Mouse (Mus musculus): ENCODE measurements at regions not wholly inside any gene's neighbourhood (a gene's known extent, or its start where the extent isn't known, plus 50 kb on each side); places are given as distances from the start of the nearest gene placed in this dataset.

DNA sequence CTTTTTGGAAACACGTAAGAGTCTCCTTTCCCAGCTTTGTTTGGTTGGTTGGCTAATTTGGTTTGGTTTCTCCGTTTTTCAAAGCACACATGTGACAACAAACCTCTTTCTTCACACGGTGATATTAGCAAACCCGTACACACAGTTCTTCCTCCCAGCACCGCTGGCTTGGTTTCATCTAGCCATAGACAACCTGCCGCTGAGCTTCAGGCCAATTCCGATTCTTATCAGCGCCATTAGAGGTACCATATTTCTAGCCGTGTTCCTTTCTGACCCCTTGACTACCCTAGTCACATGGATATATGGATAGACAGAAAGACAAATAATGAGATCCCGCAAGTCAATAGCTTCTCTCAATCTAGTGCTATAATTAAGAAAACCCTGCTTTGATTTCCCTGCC lies 129.2 kb upstream of the Arid1b start:
- H3K4me2 ChIP-seq, result no peak overlapping the region
- no peak overlapping the region for H3K9ac ChIP-seq
- no peak for ATAC-seq (ENCODE audit: insufficient number of reproducible peaks, low FRiP score)
- WGBS, result 85% methylated on average over 10 of the region's 10 CpGs
- H3K36me3 ChIP-seq, result no peaks in the 10 kb centered on the region
- no peaks in the 10 kb centered on the region for H3K9me3 ChIP-seq (replicated peaks)
- no peak overlapping the region for H3K4me3 ChIP-seq
- no peak overlapping the region for H3K27ac ChIP-seq (ENCODE audit: poor library complexity, severe bottlenecking)
- H3K4me1 ChIP-seq (replicated peaks), result peaks cover 7% of the 10 kb centered on the region; the same call in 1 of the 2 replicates
- H3K27me3 ChIP-seq (replicated peaks), result no peaks in the 10 kb centered on the region; the same call in 1 of the 2 replicates

DNA sequence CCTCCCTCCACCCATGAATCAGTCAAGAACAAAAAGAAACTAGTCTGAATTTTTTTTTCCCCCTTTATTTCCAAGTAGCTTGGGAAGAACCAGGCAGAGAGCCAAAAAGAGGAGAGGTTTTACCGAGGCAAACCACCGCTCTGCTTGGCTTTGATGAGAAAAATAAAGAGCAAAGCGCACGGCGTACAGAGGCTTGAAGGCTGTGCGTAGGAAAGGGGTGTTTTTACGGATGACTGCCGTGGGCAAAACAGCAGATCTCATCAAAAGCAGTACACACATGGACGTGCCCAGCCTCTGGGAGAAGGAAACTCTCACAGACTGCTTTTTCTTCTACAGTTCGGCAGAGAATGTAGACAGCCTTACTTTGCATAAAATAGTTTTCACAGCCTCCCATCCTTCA lies 128.5 kb upstream of the Arid1b start:
- 56% methylated on average over 10 of the region's 10 CpGs for WGBS
- no peak overlapping the region for H3K9ac ChIP-seq
- peaks cover 7% of the 10 kb centered on the region; the same call in 1 of the 2 replicates for H3K4me1 ChIP-seq (replicated peaks)
- no peak overlapping the region for H3K27ac ChIP-seq (ENCODE audit: poor library complexity, severe bottlenecking)
- no peak for ATAC-seq (ENCODE audit: insufficient number of reproducible peaks, low FRiP score)
- no peaks in the 10 kb centered on the region; the same call in none of the 2 replicates for H3K27me3 ChIP-seq (replicated peaks)
- no peaks in the 10 kb centered on the region for H3K9me3 ChIP-seq (replicated peaks)
- H3K4me3 ChIP-seq, result no peak overlapping the region
- H3K4me2 ChIP-seq, result no peak overlapping the region
- H3K36me3 ChIP-seq, result no peaks in the 10 kb centered on the region

DNA sequence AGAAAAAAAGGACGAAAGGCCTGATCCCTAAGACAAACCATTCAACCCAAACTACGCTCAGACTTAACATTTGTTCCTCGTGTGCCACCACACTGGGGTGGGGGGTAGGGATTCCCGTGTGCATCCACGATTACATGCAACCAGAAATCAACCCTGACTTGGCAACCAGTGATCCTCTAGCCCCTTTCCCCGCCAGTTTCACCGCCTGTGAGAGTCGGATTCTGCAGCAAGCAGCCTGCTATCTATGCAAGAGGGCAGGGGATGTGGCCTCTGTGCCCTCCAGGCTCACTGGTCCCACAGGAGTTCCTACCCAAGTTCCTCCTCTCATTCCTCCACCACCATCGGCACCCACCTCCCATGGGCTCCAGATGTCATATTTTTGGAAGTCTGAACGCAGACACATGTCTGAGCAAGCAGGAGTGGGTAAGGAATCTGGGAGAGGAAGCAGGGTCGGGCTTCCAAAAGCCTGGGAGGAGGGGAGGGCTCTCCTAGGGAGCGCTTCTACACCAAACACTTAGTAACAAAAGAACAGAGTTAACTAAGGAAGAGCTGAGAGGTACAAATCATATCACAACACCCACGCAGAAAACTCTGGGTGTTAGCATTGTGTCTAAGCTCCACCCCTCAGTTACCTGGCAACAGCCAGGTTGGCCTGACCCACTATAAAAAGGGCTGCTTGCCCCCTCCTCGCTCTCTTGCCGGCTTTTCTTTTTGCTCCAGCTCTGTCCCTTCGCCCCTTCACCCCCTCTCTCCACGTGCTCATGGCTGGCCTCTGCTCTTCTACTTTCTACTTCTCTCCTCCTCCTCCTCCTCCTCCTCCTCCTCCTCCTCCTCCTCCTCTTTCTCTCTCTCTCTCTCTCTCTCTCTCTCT lies 127.9 kb upstream of the Arid1b start:
- no peak overlapping the region for H3K4me3 ChIP-seq
- ATAC-seq (ENCODE audit: insufficient number of reproducible peaks, low FRiP score), result no peak
- whole genome bisulfite sequencing, result 50% methylated on average over 17 of the region's 17 CpGs

DNA sequence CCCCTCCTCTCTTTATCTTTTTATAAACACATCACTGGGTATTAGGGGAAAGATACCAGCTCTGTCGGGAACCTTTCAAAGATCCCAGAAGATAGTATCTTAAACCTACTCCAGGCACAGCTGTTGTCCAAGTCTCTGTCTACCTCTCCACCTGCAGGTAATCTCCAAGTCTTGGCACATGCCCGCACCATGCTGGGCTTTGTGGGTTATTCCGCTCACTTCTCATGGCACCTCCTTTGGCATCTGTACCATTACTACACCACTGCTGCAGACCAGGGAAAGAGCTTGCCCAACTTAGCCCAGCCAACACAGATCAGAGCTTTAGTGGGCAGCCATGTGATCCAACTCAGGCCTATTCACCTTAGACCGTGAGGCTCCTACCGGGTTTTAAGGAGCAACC lies 127.0 kb upstream of the Arid1b start:
- no peaks in the 10 kb centered on the region for H3K9me3 ChIP-seq (replicated peaks)
- H3K4me3 ChIP-seq, result no peak overlapping the region
- no peak overlapping the region for H3K9ac ChIP-seq
- no peak for ATAC-seq (ENCODE audit: insufficient number of reproducible peaks, low FRiP score)
- no peaks in the 10 kb centered on the region; the same call in 1 of the 2 replicates for H3K4me1 ChIP-seq (replicated peaks)
- WGBS, result 82% methylated on average over 5 of the region's 5 CpGs
- H3K36me3 ChIP-seq, result no peaks in the 10 kb centered on the region
- no peak overlapping the region for H3K4me2 ChIP-seq
- no peak overlapping the region for H3K27ac ChIP-seq (ENCODE audit: poor library complexity, severe bottlenecking)
- no peaks in the 10 kb centered on the region; the same call in none of the 2 replicates for H3K27me3 ChIP-seq (replicated peaks)

More for the DNA sequence above, 127.9 kb upstream of the Arid1b start:
- Histone ChIP-seq H3K4me2 (no peak overlapping the region), H3K9ac (no peak overlapping the region), H3K4me1 (replicated peaks) (peaks cover 2% of the 10 kb centered on the region; the same call in 1 of the 2 replicates), H3K27ac (ENCODE audit: poor library complexity, severe bottlenecking) (no peak overlapping the region), H3K27me3 (replicated peaks) (no peaks in the 10 kb centered on the region; the same call in none of the 2 replicates), H3K36me3 (no peaks in the 10 kb centered on the region), H3K9me3 (replicated peaks) (no peaks in the 10 kb centered on the region)

DNA sequence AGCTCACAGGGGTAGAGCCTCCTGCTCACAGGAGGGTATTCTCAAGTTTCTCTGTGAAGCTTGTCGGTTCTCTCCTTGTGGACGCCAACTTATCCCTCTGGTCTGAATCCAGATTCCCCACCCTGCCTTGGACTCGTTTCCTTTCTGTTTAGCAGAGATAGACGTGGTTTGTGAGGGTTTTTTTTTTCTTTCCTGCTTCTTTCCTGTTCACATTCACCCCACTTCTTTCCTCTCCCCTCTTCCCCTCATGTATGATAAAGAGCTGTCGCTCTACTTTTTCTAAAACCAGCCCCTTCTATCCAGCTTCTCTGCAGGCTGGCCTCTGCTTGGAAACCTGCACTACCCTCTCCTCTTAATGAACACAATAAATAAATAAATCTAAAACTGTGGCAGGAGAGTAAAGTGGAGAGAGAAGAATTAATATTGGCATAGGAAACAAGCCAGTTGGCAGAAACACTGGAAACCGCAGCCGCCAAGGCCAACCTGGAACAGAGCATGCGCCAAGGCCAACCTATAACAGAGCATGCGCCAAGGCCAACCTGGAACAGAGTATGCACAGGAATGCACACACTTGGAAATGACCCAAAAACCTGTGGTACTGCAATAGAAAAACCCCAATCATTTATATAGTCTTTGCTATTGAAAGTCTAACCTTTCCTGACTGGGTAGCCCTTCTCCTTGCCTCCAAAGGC lies 126.2 kb upstream of the Arid1b start:
- 0 out of 2 replicates have a peak, but pooled peaks have one; percentile 51 for ATAC-seq (ENCODE audit: insufficient number of reproducible peaks, low FRiP score)
- Histone ChIP-seq H3K4me1 (replicated peaks) (no peaks in the 10 kb centered on the region; the same call in 1 of the 2 replicates), H3K27ac (ENCODE audit: poor library complexity, severe bottlenecking) (no peak overlapping the region), H3K9ac (no peak overlapping the region), H3K27me3 (replicated peaks) (no peaks in the 10 kb centered on the region; the same call in none of the 2 replicates), H3K9me3 (replicated peaks) (no peaks in the 10 kb centered on the region), H3K4me2 (no peak overlapping the region), H3K4me3 (no peak overlapping the region), H3K36me3 (no peaks in the 10 kb centered on the region)
- 66% methylated on average over 9 of the region's 9 CpGs for WGBS

DNA sequence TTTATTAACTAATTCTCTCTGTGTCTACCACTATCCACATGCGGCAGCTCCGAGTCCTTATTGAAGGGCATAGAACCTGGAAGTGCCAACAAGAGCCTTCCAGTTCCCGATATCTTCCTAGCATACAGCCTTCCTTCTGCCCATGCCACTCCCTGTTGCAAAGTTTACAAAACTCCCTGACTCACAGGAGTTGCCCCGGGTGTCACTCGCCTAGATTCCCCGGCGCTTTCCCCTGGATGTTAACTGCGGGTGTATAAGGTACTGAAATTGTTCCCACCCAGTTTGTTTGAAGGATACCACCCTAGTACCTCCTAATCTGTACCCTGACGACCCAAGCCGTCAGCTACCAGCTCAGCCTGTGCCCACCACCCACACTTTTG lies 125.7 kb upstream of the Arid1b start:
- 85% methylated on average over 10 of the region's 10 CpGs for WGBS
- no peak for ATAC-seq (ENCODE audit: insufficient number of reproducible peaks, low FRiP score)
- no peak overlapping the region for H3K9ac ChIP-seq
- H3K36me3 ChIP-seq, result no peaks in the 10 kb centered on the region
- H3K4me3 ChIP-seq, result no peak overlapping the region
- no peak overlapping the region for H3K27ac ChIP-seq (ENCODE audit: poor library complexity, severe bottlenecking)
- H3K4me1 ChIP-seq (replicated peaks), result no peaks in the 10 kb centered on the region; the same call in 1 of the 2 replicates
- H3K27me3 ChIP-seq (replicated peaks), result no peaks in the 10 kb centered on the region; the same call in none of the 2 replicates
- H3K9me3 ChIP-seq (replicated peaks), result no peaks in the 10 kb centered on the region
- H3K4me2 ChIP-seq, result no peak overlapping the region

DNA sequence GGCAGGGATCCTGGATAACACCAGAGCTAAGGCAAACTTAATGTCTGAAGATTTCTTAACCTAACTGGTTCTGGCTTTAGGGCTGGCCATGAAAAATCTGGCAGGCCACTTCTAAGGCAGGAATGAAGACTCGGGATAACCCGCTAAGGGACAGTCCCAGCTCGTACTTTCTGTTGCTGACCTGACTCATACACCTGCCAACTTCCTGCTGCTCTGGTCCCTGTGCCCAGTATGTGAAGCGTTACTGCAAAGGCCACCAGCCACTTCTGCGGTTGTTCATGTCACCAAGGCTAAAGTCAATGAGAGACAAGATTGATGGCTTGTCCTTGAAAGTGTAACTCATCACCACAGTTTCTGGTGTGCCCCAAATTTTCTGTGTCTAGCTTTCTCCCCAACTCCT lies 125.3 kb upstream of the Arid1b start:
- ATAC-seq (ENCODE audit: insufficient number of reproducible peaks, low FRiP score), result no peak
- WGBS, result 78% methylated on average over 5 of the region's 5 CpGs
- H3K4me1 ChIP-seq (replicated peaks), result no peaks in the 10 kb centered on the region; the same call in 1 of the 2 replicates

DNA sequence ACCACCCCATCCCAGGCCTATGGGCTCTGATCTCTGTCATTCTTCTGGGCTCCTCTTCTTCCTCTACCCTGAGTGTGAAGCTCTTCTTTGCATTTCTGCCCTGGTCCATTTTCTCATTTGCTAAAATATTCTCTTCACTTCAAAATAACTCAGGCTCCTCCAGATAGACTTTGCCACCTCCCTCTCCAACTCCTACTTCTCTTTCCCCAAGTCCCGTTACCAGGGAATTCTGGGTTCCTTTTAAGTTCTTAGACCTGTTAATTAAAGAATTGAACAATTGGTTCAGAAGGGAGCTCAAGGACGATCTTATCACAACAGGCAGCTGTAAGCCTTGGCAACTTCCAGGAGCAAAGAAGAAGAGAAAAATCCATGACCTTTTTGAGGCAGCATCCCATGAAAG lies 122.9 kb upstream of the Arid1b start:
- H3K27me3 ChIP-seq (replicated peaks), result no peaks in the 10 kb centered on the region; the same call in 1 of the 2 replicates
- H3K4me3 ChIP-seq, result no peak overlapping the region
- no peak overlapping the region for H3K9ac ChIP-seq
- no peaks in the 10 kb centered on the region for H3K36me3 ChIP-seq
- no peak for ATAC-seq (ENCODE audit: insufficient number of reproducible peaks, low FRiP score)
- WGBS, result 55% methylated on average over 2 of the region's 2 CpGs
- no peak overlapping the region for H3K27ac ChIP-seq (ENCODE audit: poor library complexity, severe bottlenecking)
- no peaks in the 10 kb centered on the region; the same call in 1 of the 2 replicates for H3K4me1 ChIP-seq (replicated peaks)
- H3K9me3 ChIP-seq (replicated peaks), result no peaks in the 10 kb centered on the region
- no peak overlapping the region for H3K4me2 ChIP-seq

More for the DNA sequence above, 125.3 kb upstream of the Arid1b start:
- Histone ChIP-seq H3K36me3 (no peaks in the 10 kb centered on the region), H3K4me3 (no peak overlapping the region), H3K27me3 (replicated peaks) (no peaks in the 10 kb centered on the region; the same call in none of the 2 replicates), H3K4me2 (no peak overlapping the region), H3K27ac (ENCODE audit: poor library complexity, severe bottlenecking) (no peak overlapping the region), H3K9me3 (replicated peaks) (no peaks in the 10 kb centered on the region), H3K9ac (no peak overlapping the region)

DNA sequence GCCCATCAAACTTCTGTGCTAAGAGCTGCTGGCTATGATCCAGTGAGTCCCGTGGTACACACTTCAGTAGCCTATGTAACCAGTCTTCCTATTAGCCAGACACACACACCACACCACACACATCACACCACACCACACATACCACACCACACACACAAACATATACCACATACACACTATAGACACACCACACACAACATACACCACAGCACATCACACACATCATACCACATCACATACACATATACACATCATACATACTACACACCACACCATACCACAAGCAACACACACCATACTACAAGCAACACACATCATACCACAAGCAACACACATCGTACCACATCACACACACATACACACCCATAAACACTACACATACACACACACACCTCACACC lies 119.7 kb upstream of the Arid1b start:
- H3K4me1 ChIP-seq (replicated peaks), result no peaks in the 10 kb centered on the region; the same call in 1 of the 2 replicates
- H3K36me3 ChIP-seq, result no peaks in the 10 kb centered on the region
- WGBS, result 85% methylated on average over 2 of the region's 2 CpGs
- no peak overlapping the region for H3K4me2 ChIP-seq
- H3K4me3 ChIP-seq, result no peak overlapping the region
- H3K9me3 ChIP-seq (replicated peaks), result no peaks in the 10 kb centered on the region
- ATAC-seq (ENCODE audit: insufficient number of reproducible peaks, low FRiP score), result no peak
- no peak overlapping the region for H3K27ac ChIP-seq (ENCODE audit: poor library complexity, severe bottlenecking)
- no peaks in the 10 kb centered on the region; the same call in 1 of the 2 replicates for H3K27me3 ChIP-seq (replicated peaks)
- no peak overlapping the region for H3K9ac ChIP-seq

DNA sequence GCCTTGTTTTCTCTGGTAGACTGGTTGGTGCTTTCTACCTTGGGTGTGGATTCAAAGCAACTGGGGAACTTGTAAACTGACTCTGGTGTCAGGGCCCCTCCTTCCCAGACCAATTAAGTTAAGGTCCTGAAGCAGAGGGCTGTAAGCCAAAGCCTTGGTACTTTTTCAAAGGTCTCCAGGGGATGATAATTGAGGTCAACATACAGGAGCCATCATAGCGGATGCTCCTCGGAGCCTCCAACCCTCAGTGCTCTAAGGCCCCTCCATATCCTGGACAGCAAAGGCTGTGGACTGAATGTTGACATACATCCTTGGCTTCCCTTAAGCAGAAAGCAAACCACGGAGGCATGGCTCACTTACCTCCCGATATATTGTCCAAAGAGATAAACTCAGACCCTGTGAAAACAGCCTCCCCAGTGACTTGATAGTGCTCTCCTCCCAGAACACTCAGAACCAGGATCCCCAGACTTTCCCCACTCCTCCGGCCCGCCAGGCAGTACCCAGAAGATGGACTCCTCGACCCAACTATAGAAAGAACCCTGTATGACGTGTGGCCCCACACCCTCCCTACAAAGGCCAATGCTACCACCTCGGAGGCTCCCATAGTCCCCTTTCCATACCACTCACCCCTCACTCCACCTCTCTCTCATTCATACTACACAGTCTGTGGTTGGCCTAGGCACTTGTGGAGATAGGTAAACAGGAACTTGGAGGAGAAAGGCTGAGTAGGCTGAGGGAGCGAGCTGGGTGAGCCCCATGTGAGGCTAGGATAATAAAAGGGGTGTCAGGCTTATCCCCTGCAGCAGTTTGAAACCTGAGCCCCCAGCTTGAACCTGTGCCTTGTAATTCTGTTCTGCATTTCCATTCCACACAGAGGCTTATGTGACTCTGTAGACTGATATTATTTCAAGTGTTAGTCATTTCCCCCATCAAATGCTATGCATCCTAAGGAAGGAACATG lies 118.8 kb upstream of the Arid1b start:
- WGBS, result 73% methylated on average over 10 of the region's 10 CpGs
- H3K36me3 ChIP-seq, result no peaks in the 10 kb centered on the region
- no peak overlapping the region for H3K9ac ChIP-seq
- no peak for ATAC-seq (ENCODE audit: insufficient number of reproducible peaks, low FRiP score)
- H3K9me3 ChIP-seq (replicated peaks), result no peaks in the 10 kb centered on the region
- H3K27me3 ChIP-seq (replicated peaks), result no peaks in the 10 kb centered on the region; the same call in 1 of the 2 replicates
- H3K4me3 ChIP-seq, result no peak overlapping the region
- H3K4me2 ChIP-seq, result no peak overlapping the region
- no peak overlapping the region for H3K27ac ChIP-seq (ENCODE audit: poor library complexity, severe bottlenecking)
- no peaks in the 10 kb centered on the region; the same call in 1 of the 2 replicates for H3K4me1 ChIP-seq (replicated peaks)
